Mouse (Mus musculus) lung, embryonic 16.5 days (tissue): ENCODE results near the gene G3bp2. TPM values are rescaled to one million over a fixed set of nuclear protein-coding genes. Genes with fewer than 3 reads are reported as not detected.

Experiments used
- ATAC-seq: fragments of 200-750 bp; cut with Nextera tagmentation; 2 replicates; pipeline ENCODE4 v1.8.0; 2017; ENCODE audit warnings: low read depth, mild to moderate bottlenecking, moderate library complexity
- H3K27ac ChIP-seq: fragments of 300-500 bp; sonication (generic); 2 replicates; pipeline ENCODE4 v1.5.1; 2014; ENCODE audit warnings: mild to moderate bottlenecking, control low read depth, low read length
- H3K27me3 ChIP-seq: fragments of 300-500 bp; sonication (generic); 2 replicates; pipeline ENCODE4 v1.6.1; 2014; ENCODE audit warnings: low read depth, low read length, mixed read lengths; ENCODE audit not compliant: control insufficient read depth, insufficient read depth
- H3K36me3 ChIP-seq: fragments of 300-500 bp; sonication (generic); 2 replicates; pipeline ENCODE4 v1.6.1; 2014; ENCODE audit warnings: low read length; ENCODE audit not compliant: control insufficient read depth, insufficient read depth
- H3K4me1 ChIP-seq: fragments of 300-500 bp; sonication (generic); replicated peaks from 2 replicates; pipeline ENCODE4 v1.6.1; 2014; ENCODE audit warnings: low read length, mixed read lengths; ENCODE audit not compliant: control insufficient read depth, insufficient read depth
- H3K4me2 ChIP-seq: fragments of 300-500 bp; sonication (generic); 2 replicates; pipeline ENCODE4 v1.6.1; 2014; ENCODE audit warnings: low read depth, low read length, control low read depth
- H3K4me3 ChIP-seq: fragments of 300-500 bp; sonication (generic); 2 replicates; pipeline ENCODE4 v1.5.1; 2014; ENCODE audit warnings: mild to moderate bottlenecking, low read length, control low read depth
- H3K9ac ChIP-seq: fragments of 300-500 bp; sonication (generic); 2 replicates; pipeline ENCODE4 v1.6.1; 2014; ENCODE audit warnings: low read length, control low read depth
- H3K9me3 ChIP-seq: fragments of 300-500 bp; sonication (generic); 2 replicates; pipeline ENCODE4 v1.6.1; 2016; ENCODE audit warnings: low read length; ENCODE audit not compliant: control insufficient read depth
- WGBS: fragments of 180-500 bp; shearing (Covaris S2); extraction: QIAGEN DNeasy Blood & Tissue Kit; methylation state at CpG from one replicate; pipeline ENCODE4 v1.1.7; 2014; 5-methylcytosine and 5-hydroxymethylcytosine counted together
- polyA plus RNA-seq: library from polyadenylated mRNA; unstranded; fragments of >200 nt; fragmentation: Nextera tagmentation; extraction: Ambion mirVana; gene quantifications from 2 replicates; pipeline ENCODE4 v1.2.1, GENCODE M21; 2015

Gene G3bp2
- polyA plus RNA-seq, 1 experiment from 2014 or later, result 144 TPM

DNA sequence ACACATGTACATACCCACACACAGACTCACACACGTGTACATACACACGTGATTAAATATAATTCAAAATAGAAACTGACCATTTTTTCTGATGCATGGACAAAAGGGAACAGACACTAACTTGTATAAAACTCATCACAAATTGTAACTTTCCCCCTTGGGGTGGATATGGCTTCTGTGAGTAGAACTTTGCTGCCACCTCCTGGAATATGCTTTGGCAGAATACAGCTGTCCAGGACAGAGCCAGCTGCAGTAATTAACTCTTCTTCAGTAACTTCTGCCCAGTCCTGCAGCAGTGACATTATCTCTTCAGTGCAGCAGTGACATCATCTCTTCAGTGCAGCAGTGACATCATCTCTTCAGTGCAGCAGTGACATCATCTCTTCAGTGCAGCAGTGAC, 80.5 kb downstream of the G3bp2 start:
- Histone ChIP-seq H3K9me3 (no peaks in the 10 kb centered on the region), H3K27ac (no peak overlapping the region), H3K4me3 (no peak overlapping the region), H3K27me3 (no peaks in the 10 kb centered on the region), H3K9ac (no peak overlapping the region), H3K36me3 (no peaks in the 10 kb centered on the region), H3K4me1 (no peaks in the 10 kb centered on the region), H3K4me2 (no peak overlapping the region)
- 71% methylated on average over 2 of the region's 2 CpGs for WGBS
- 0 out of 2 replicates have a peak, but pooled peaks have one; percentile 28 for ATAC-seq

Other genes starting within 250 kb of the G3bp2 start
- 62.9 and 69.1 TPM in 2 replicates for gene Rchy1, start 120.7 kb downstream of the G3bp2 start, polyA plus RNA-seq
- not detected in 2 replicates for gene Odaph, start 96.2 kb downstream of the G3bp2 start, polyA plus RNA-seq
- gene Cdkl2, start 39.8 kb downstream of the G3bp2 start, polyA plus RNA-seq, result 4.0 and 4.5 TPM in 2 replicates
- gene Uso1, start 54.2 kb upstream of the G3bp2 start, polyA plus RNA-seq, result 37.7 and 38.3 TPM in 2 replicates
- not detected in 2 replicates for gene U90926, start 131.7 kb upstream of the G3bp2 start, polyA plus RNA-seq
- gene Ppef2, start 172.6 kb upstream of the G3bp2 start, polyA plus RNA-seq, result 0.16 and 0.25 TPM in 2 replicates
- gene Naaa, start 194.5 kb upstream of the G3bp2 start, polyA plus RNA-seq, result 12.9 and 15.6 TPM in 2 replicates
- gene Sdad1, start 226.8 kb upstream of the G3bp2 start, polyA plus RNA-seq, result 24.7 and 30.8 TPM in 2 replicates
- gene Cxcl9, start 244.4 kb upstream of the G3bp2 start, polyA plus RNA-seq, result not detected in 2 replicates
- gene Art3, start 248.1 kb upstream of the G3bp2 start, polyA plus RNA-seq, result 9.3 and 12.6 TPM in 2 replicates